Mouse (Mus musculus): ENCODE results near the gene Gm3020. TPM values are rescaled to one million over a fixed set of nuclear protein-coding genes. Genes with fewer than 3 reads are reported as not detected.
"Not testable (repeated sequence)": the region's sequence is repeated elsewhere in the genome, so short reads cannot be mapped to it uniquely, and the experiment has no call there.

Gm3020 gene
- total RNA-seq (2014; fragmentation: Nextera tagmentation) (not detected in 2 replicates), total RNA-seq (2017) (not detected in 2 replicates), polyA plus RNA-seq (2012) (not detected in 2 replicates)

- not testable (repeated sequence) for H3K27me3 ChIP-seq (ENCODE audit: insufficient read depth, low read length); H3K36me3 ChIP-seq (replicated peaks); DNase-seq (ENCODE audit: low spot score); H3K9me3 ChIP-seq (replicated peaks); H3K4me1 ChIP-seq (ENCODE audit: insufficient read depth, low read depth, low read length); H3K4me3 ChIP-seq (ENCODE audit: low read depth, low read length); ATAC-seq (ENCODE audit: extremely low read depth, insufficient number of reproducible peaks, low FRiP score, poor library complexity, severe bottlenecking)
These were observed at the start of gene Gm3020 for GRCm38 (mm10) chr14:3651730-3652129. Gene Gm3020, plus strand, starts transcription at chr14:3652030.

- not testable (repeated sequence) for ATAC-seq (ENCODE audit: extremely low read depth, insufficient number of reproducible peaks, low FRiP score, poor library complexity, severe bottlenecking); DNase-seq (ENCODE audit: low spot score); H3K36me3 ChIP-seq (replicated peaks); H3K4me1 ChIP-seq (ENCODE audit: insufficient read depth, low read depth, low read length); H3K9me3 ChIP-seq (replicated peaks); H3K4me3 ChIP-seq (ENCODE audit: low read depth, low read length); H3K27me3 ChIP-seq (ENCODE audit: insufficient read depth, low read length)
These were observed 17.6 kb upstream of the Gm3020 start, which contains the start of gene Gm3012 for GRCm38 (mm10) chr14:3634212-3634611. Gene Gm3012, plus strand, starts transcription at chr14:3634512.

GRCm38 (mm10) chr14:3688483-3688882 lies 36.7 kb downstream of the Gm3020 start, which contains the start of gene Gm3043:
Gene Gm3043, plus strand, starts transcription at chr14:3688783.
- H3K27me3 ChIP-seq (ENCODE audit: insufficient read depth, low read length); H3K36me3 ChIP-seq (replicated peaks); H3K9me3 ChIP-seq (replicated peaks); DNase-seq (ENCODE audit: low spot score); H3K4me1 ChIP-seq (ENCODE audit: insufficient read depth, low read depth, low read length); H3K4me3 ChIP-seq (ENCODE audit: low read depth, low read length); ATAC-seq (ENCODE audit: extremely low read depth, insufficient number of reproducible peaks, low FRiP score, poor library complexity, severe bottlenecking): not testable (repeated sequence)

Other genes with a start within 250 kb of the Gm3020 start
- gene Gm10409, start 239.4 kb upstream of the Gm3020 start, total RNA-seq (2014; fragmentation: Nextera tagmentation) = not detected in 2 replicates
- gene Gm10409, start 239.4 kb upstream of the Gm3020 start, total RNA-seq (2017) = not detected in 2 replicates
- not detected in 2 replicates for gene Gm10409, start 239.4 kb upstream of the Gm3020 start, polyA plus RNA-seq (2012)
- not detected in 2 replicates for gene Gm3005, start 223.9 kb upstream of the Gm3020 start, total RNA-seq (2014; fragmentation: Nextera tagmentation)
- gene Gm3005, start 223.9 kb upstream of the Gm3020 start, total RNA-seq (2017) = not detected in 2 replicates
- not detected in 2 replicates for gene Gm3005, start 223.9 kb upstream of the Gm3020 start, polyA plus RNA-seq (2012)
- not detected in 2 replicates for gene Gm10408, start 202.7 kb upstream of the Gm3020 start, total RNA-seq (2014; fragmentation: Nextera tagmentation)
- not detected in 2 replicates for gene Gm10408, start 202.7 kb upstream of the Gm3020 start, total RNA-seq (2017)
- not detected in 2 replicates for gene Gm10408, start 202.7 kb upstream of the Gm3020 start, polyA plus RNA-seq (2012)
- gene Gm3012, start 17.5 kb upstream of the Gm3020 start, total RNA-seq (2014; fragmentation: Nextera tagmentation) = not detected in 2 replicates
- gene Gm3012, start 17.5 kb upstream of the Gm3020 start, total RNA-seq (2017) = not detected in 2 replicates
- not detected in 2 replicates for gene Gm3012, start 17.5 kb upstream of the Gm3020 start, polyA plus RNA-seq (2012)
- gene Gm3043, start 36.8 kb downstream of the Gm3020 start, total RNA-seq (2014; fragmentation: Nextera tagmentation) = not detected in 2 replicates
- not detected in 2 replicates for gene Gm3043, start 36.8 kb downstream of the Gm3020 start, total RNA-seq (2017)
- not detected in 2 replicates for gene Gm3043, start 36.8 kb downstream of the Gm3020 start, polyA plus RNA-seq (2012)
- not detected in 2 replicates for gene Gm3002, start 158.0 kb downstream of the Gm3020 start, total RNA-seq (2014; fragmentation: Nextera tagmentation)
- 2.0 TPM in 1 of 2 replicates, not detected in the other for gene Gm3002, start 158.0 kb downstream of the Gm3020 start, total RNA-seq (2017)
- gene Gm3002, start 158.0 kb downstream of the Gm3020 start, polyA plus RNA-seq (2012) = not detected in 2 replicates
- not detected in 2 replicates for gene Gm3033, start 194.2 kb downstream of the Gm3020 start, total RNA-seq (2014; fragmentation: Nextera tagmentation)
- not detected in 2 replicates for gene Gm3033, start 194.2 kb downstream of the Gm3020 start, total RNA-seq (2017)
- gene Gm3033, start 194.2 kb downstream of the Gm3020 start, polyA plus RNA-seq (2012) = not detected in 2 replicates
- not detected in 2 replicates for gene Gm2916, start 232.1 kb downstream of the Gm3020 start, total RNA-seq (2014; fragmentation: Nextera tagmentation)
- 0.11 TPM in 1 of 2 replicates, not detected in the other for gene Gm2916, start 232.1 kb downstream of the Gm3020 start, total RNA-seq (2017)
- gene Gm2916, start 232.1 kb downstream of the Gm3020 start, polyA plus RNA-seq (2012) = not detected in 2 replicates